Mouse (Mus musculus): ENCODE measurements around the gene Fam136a. TPM values are rescaled to one million over a fixed set of nuclear protein-coding genes. Genes with fewer than 3 reads are reported as not detected.
A peak's percentile ranks its signal among the peaks of the same experiment; 100 is the strongest.

Fam136a gene
- total and polyA plus RNA-seq, 2 experiments from 2014 or later: 65.9 to 75.1 TPM

DNA sequence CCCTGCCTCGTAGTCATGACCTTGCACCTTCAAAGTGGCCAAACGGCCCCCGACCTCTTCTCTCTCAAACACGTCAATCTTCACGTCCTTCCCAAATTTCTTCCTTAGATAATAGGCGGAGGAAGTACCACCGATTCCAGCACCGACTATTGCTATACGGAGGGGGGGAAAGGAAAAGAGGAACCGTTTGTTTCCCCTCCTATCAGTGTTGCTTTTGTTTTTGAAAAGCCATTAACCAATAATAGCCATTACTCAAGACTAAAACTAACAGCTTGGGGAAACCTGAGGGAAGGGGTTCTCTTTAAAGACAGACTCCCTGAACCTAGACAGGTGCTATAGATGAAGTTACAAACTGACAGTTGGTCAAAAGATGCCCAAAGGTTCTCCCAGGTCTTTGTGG, 30.5 kb downstream of the Fam136a start:
- Histone ChIP-seq H3K36me3 (ENCODE audit: insufficient read depth) (peaks cover 19% of the 10 kb centered on the region), H3K27me3 (ENCODE audit: insufficient read depth, low read length) (no peaks in the 10 kb centered on the region), H3K27ac (ENCODE audit: low read depth, low read length) (peak overlapping the region; percentile 95), H3K9me3 (ENCODE audit: low read length) (no peaks in the 10 kb centered on the region), H3K4me3 (ENCODE audit: low read depth, low read length) (peak overlapping the region; percentile 85), H3K4me2 (ENCODE audit: low read depth) (peak overlapping the region; percentile 71), H3K4me1 (ENCODE audit: insufficient read depth) (peaks cover 13% of the 10 kb centered on the region), H3K9ac (peak overlapping the region; percentile 97)
- ATAC-seq (no peak), DNase-seq (peak; percentile 29)
- no peak for TF ChIP-seq CTCF (IDR thresholded peaks at IDR 0.05; ENCODE audit: low read depth)
- 16% methylated on average over 10 of the region's 10 CpGs for WGBS

DNA sequence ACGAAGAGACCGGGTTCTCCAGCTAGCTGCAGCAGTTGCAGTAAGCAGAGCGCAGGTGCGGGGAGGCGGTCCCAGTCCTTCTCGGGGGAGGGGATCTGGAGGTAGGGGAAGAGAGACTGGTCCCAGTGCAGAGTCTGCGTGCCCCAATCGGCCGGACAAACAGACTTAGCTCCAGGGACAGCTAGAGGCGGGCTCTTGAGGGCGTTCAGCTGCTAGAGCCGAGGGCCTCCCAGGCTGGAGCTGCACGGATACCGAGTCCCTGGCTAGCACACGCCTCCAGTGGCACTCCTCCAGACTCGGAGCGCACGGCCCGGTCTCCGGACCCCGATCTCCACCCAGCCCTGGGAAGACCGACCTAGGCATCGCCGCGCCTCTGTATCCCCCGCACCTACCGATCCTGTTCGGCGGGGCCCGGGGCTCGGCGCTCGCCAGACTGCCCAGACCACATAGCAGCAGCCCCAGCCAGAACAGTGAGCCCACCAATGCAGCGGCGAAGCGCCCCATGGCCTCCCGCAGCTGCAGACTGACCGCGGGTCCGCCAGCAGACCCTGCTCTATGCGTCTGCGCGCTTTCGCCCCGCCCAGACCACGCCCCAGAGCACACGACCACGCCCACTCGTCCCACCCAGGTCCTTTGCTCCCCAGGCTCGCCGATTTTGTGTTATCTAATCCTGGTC, 31.3 kb downstream of the Fam136a start, which contains the start of gene Pcyox1:
Gene Pcyox1 (minus strand): TSS at position 574 of the 676 bp plus-strand sequence.
- ATAC-seq (peak; percentile 94), DNase-seq (peak; percentile 92)
- Histone ChIP-seq H3K4me3 (ENCODE audit: low read depth, low read length) (peak within 1 kb of the TSS; percentile 85), H3K9me3 (ENCODE audit: low read length) (no peaks in the 10 kb centered on the region), H3K27ac (ENCODE audit: low read depth, low read length) (peak within 1 kb of the TSS; percentile 95), H3K9ac (peak within 1 kb of the TSS; percentile 97), H3K4me2 (ENCODE audit: low read depth) (peak within 1 kb of the TSS; percentile 71), H3K4me1 (ENCODE audit: insufficient read depth) (peaks cover 13% of the 10 kb centered on the region), H3K27me3 (ENCODE audit: insufficient read depth, low read length) (no peaks in the 10 kb centered on the region), H3K36me3 (ENCODE audit: insufficient read depth) (peaks cover 12% of the 10 kb centered on the region)
- WGBS: 4% methylated on average over 51 of the region's 51 CpGs
- no peak for TF ChIP-seq CTCF (IDR thresholded peaks at IDR 0.05; ENCODE audit: low read depth)

DNA sequence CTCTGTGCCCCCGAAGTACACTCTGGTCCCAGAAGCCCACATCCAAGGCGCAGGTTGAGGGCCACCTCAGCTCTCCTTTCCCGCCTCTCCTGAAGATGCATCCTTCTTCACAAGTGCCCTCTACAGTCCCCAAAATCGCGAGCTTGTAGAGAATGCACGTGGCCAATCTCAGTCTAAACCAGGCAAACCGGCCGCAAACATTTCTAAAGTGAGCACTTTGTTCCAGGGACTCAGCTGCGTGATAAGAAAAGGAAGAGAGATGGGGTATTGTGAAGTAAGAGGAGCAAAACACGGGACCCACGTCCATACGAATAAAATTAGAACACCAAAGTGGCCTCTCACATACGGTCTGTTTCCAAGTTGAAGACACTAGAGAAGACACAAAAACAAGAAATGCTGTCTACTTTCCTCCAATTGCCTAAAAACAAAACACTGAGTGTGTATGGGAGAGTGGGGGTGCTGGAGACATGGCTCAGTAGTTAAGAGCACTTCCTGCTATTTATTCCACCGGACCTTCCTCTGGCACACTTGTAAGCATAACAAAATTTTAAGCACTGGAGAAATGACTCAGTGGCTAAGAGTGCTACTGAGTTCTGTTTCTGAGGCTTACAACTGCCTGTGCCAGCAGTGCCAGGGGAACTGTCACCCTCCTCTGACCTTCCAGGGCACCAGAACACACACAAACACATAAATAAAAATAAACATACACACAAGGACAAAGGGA, 32.0 kb downstream of the Fam136a start:
- H3K9me3 ChIP-seq (ENCODE audit: low read length): no peaks in the 10 kb centered on the region
- no peaks in the 10 kb centered on the region for H3K27me3 ChIP-seq (ENCODE audit: insufficient read depth, low read length)
- H3K4me1 ChIP-seq (ENCODE audit: insufficient read depth): peaks cover 13% of the 10 kb centered on the region
- ATAC-seq: peak; percentile 60
- DNase-seq: no peak
- H3K4me3 ChIP-seq (ENCODE audit: low read depth, low read length): peak overlapping the region; percentile 85
- H3K27ac ChIP-seq (ENCODE audit: low read depth, low read length): peak overlapping the region; percentile 95
- WGBS: 3% methylated on average over 14 of the region's 14 CpGs
- peak overlapping the region; percentile 97 for H3K9ac ChIP-seq
- TF ChIP-seq CTCF (IDR thresholded peaks at IDR 0.05; ENCODE audit: low read depth): no peak
- peaks cover 5% of the 10 kb centered on the region; the same call in 1 of the 2 replicates for H3K36me3 ChIP-seq (ENCODE audit: insufficient read depth)
- H3K4me2 ChIP-seq (ENCODE audit: low read depth): peak overlapping the region; percentile 71

DNA sequence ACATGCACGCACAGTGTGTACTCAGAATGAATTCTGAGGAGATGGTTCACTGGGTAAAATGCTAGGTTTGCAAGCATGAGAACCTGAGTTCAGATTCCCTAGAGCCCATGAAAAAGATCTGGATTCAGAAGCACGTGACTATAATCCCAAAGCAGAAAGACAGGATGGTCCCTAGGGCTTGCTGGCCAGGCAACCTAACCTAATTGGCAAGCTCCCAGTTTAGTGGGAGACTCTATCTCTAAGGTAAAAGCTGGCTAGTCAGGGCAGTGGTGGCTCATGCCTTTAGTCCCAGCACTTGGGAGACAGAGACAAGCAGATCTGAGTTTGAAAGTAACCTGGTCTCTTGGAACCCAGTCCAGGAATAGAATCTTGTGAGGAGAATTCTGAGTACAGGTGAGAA, 33.5 kb downstream of the Fam136a start:
- no peak overlapping the region for H3K4me3 ChIP-seq (ENCODE audit: low read depth, low read length)
- H3K9me3 ChIP-seq (ENCODE audit: low read length): no peaks in the 10 kb centered on the region
- H3K4me1 ChIP-seq (ENCODE audit: insufficient read depth): peaks cover 13% of the 10 kb centered on the region
- no peak for TF ChIP-seq CTCF (IDR thresholded peaks at IDR 0.05; ENCODE audit: low read depth)
- no peak overlapping the region for H3K9ac ChIP-seq
- H3K4me2 ChIP-seq (ENCODE audit: low read depth): no peak overlapping the region
- no peaks in the 10 kb centered on the region for H3K27me3 ChIP-seq (ENCODE audit: insufficient read depth, low read length)
- DNase-seq: no peak
- 75% methylated on average over 2 of the region's 2 CpGs for WGBS
- ATAC-seq: no peak
- H3K27ac ChIP-seq (ENCODE audit: low read depth, low read length): no peak overlapping the region
- H3K36me3 ChIP-seq (ENCODE audit: insufficient read depth): no peaks in the 10 kb centered on the region

DNA sequence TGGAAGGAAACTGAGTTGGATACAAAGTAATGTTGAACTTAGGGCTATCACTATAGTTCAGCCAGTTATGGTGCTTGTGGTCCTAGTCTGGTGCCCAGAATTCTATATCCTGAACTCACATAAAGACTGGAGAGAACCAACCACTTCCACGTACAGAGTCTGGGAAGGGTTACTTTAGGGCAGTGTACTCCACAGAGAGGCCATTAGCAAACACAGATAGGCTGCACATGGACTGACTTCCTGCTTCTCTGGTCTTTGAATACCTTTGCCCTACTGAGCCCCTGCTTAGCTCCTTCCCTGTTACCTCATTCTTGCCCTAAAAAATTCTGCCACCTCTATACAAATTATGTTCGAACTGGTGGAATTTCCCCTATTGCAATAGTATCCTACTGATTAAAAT, 34.5 kb downstream of the Fam136a start:
- DNase-seq (no peak), ATAC-seq (no peak)
- WGBS: 91% methylated on average over 2 of the region's 2 CpGs
- Histone ChIP-seq H3K36me3 (ENCODE audit: insufficient read depth) (no peaks in the 10 kb centered on the region), H3K9me3 (ENCODE audit: low read length) (no peaks in the 10 kb centered on the region), H3K4me2 (ENCODE audit: low read depth) (no peak overlapping the region), H3K9ac (no peak overlapping the region), H3K27me3 (ENCODE audit: insufficient read depth, low read length) (no peaks in the 10 kb centered on the region), H3K4me1 (ENCODE audit: insufficient read depth) (peaks cover 10% of the 10 kb centered on the region), H3K27ac (ENCODE audit: low read depth, low read length) (no peak overlapping the region), H3K4me3 (ENCODE audit: low read depth, low read length) (no peak overlapping the region)
- no peak for TF ChIP-seq CTCF (IDR thresholded peaks at IDR 0.05; ENCODE audit: low read depth)

DNA sequence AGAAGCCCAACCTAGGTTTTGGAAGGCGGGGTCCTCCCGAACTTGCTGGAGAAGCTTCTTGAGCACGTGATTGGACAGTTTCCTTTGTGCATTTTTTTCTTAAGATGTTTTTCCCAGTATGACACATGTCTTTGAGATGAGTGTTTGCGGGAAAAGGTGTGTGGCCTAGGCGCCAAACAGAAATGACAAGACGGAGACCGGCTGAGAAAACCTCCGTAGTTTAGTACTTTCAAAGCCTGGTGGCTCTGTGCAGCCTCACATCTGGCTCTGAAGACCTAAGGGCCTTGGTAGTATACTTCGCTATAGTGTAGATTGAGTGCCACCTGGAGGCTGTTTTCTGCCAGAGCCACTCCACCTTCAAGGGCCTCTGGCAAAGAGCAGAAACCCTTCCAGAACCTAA, 35.5 kb downstream of the Fam136a start:
- no peaks in the 10 kb centered on the region for H3K36me3 ChIP-seq (ENCODE audit: insufficient read depth)
- peak overlapping the region; percentile 3; the same call in 1 of the 2 replicates for H3K4me3 ChIP-seq (ENCODE audit: low read depth, low read length)
- WGBS: 4% methylated on average over 9 of the region's 9 CpGs
- H3K27me3 ChIP-seq (ENCODE audit: insufficient read depth, low read length): no peaks in the 10 kb centered on the region
- H3K4me2 ChIP-seq (ENCODE audit: low read depth): peak overlapping the region; percentile 24; the same call in 1 of the 2 replicates
- ATAC-seq: no peak
- H3K9ac ChIP-seq: peak overlapping the region; percentile 28; the same call in 1 of the 2 replicates
- H3K9me3 ChIP-seq (ENCODE audit: low read length): no peaks in the 10 kb centered on the region
- peaks cover 6% of the 10 kb centered on the region; the same call in 1 of the 2 replicates for H3K4me1 ChIP-seq (ENCODE audit: insufficient read depth)
- no peak overlapping the region for H3K27ac ChIP-seq (ENCODE audit: low read depth, low read length)
- peak; percentile 64 for TF ChIP-seq CTCF (IDR thresholded peaks at IDR 0.05; ENCODE audit: low read depth)
- peak; percentile 67 for DNase-seq

All from forebrain, postnatal 0 days (tissue).